Comparison of ENCODE assay signal across 7 mouse cellular contexts in the genomic region with DNA sequence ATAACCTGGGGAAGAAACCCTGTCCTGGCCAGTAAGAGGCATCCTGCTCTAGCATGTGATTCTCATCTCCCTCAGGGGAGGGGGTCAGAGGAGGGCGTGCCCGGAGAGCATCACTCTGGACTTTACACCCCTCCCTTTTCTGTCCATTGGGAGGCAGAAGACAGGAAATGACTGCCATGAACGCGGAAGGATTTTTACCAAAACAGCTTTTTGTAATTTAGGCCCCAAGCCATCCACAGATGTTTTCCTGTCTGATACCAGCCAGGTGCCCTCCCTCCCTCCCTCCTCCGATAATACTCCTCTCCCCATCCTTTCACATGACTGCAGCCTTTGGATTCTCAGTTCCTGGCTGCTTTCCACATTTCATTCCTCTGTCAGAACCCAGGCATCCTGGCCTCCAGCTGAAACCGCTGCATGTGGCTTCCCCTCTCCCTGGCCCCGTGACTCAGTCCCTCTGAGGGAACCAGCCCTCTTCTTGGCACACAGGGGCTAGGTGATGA. TPM values are rescaled to one million over a fixed set of nuclear protein-coding genes. Genes with fewer than 3 reads are reported as not detected.
DNase-seq lines count a peak whose midpoint lies in the region; ATAC-seq lines count a peak whose summit lies in the region.

A gene (plus strand): TSS at position 367 of the 500 bp plus-strand sequence.

- DNase-seq in urinary bladder, postnatal 14 days (ENCODE audit: low spot score) = peak; percentile 53
- no peak for DNase-seq in urinary bladder, postnatal 25 days (ENCODE audit: low spot score)
- peak; percentile 72 for DNase-seq in embryonic facial prominence, embryonic 14.5 days (ENCODE audit: low spot score)
- peak; percentile 25 to 57 for DNase-seq in heart, postnatal 14 days
- DNase-seq in midbrain, embryonic 10.5 days (ENCODE audit: low spot score) = no peak
- DNase-seq in ovary, postnatal 10 days (ENCODE audit: low spot score) = no peak

- H3K27ac ChIP-seq in embryonic facial prominence, embryonic 14.5 days (replicated peaks; ENCODE audit: low read depth, low read length) = peak within 1 kb of the TSS; percentile 46
- H3K27ac ChIP-seq in midbrain, embryonic 10.5 days (replicated peaks) = 0 out of 2 replicates have a peak within 1 kb of the TSS, but pooled peaks have one; percentile 38

- peak within 1 kb of the TSS; percentile 28; the same call in 1 of the 2 replicates for H3K4me2 ChIP-seq in embryonic facial prominence, embryonic 14.5 days (ENCODE audit: low read depth, low read length)

- intact Hi-C loops in heart, postnatal 14 days (cut with DNase I) = no loop called here

- no peaks in the 10 kb centered on the region for H3K9me3 ChIP-seq in embryonic facial prominence, embryonic 14.5 days (ENCODE audit: control insufficient read depth, low read length)
- H3K9me3 ChIP-seq in midbrain, embryonic 10.5 days (replicated peaks) = no peaks in the 10 kb centered on the region

- H3K4me1 ChIP-seq in embryonic facial prominence, embryonic 14.5 days (ENCODE audit: control insufficient read depth, insufficient read depth, low read length) = 0 out of 2 replicates have a peak, but pooled peaks cover 3% of the 10 kb centered on the region
- H3K4me1 ChIP-seq in midbrain, embryonic 10.5 days = peaks cover 7% of the 10 kb centered on the region; the same call in 1 of the 2 replicates

- H3K36me3 ChIP-seq in embryonic facial prominence, embryonic 14.5 days (ENCODE audit: control insufficient read depth, insufficient read depth, low read length) = peaks cover 24% of the 10 kb centered on the region; the same call in 1 of the 2 replicates
- H3K36me3 ChIP-seq in midbrain, embryonic 10.5 days = peaks cover 32% of the 10 kb centered on the region

- peak; percentile 73; the same call in 1 of the 2 replicates for ATAC-seq in embryonic facial prominence, embryonic 14.5 days (ENCODE audit: low read depth)
- no peak for ATAC-seq in monocyte, adult 5-6 weeks (replicated peaks; ENCODE audit: insufficient number of reproducible peaks, low FRiP score, low TSS enrichment, poor library complexity, severe bottlenecking)

- 12% methylated on average over 7 of the region's 7 CpGs for WGBS in embryonic facial prominence, embryonic 14.5 days
- WGBS in midbrain, embryonic 10.5 days = 36% methylated on average over 7 of the region's 7 CpGs

- H3K4me3 ChIP-seq in embryonic facial prominence, embryonic 14.5 days (ENCODE audit: low read depth, low read length) = no peak within 1 kb of the TSS
- H3K4me3 ChIP-seq in midbrain, embryonic 10.5 days = no peak within 1 kb of the TSS

- H3K27me3 ChIP-seq in embryonic facial prominence, embryonic 14.5 days (replicated peaks; ENCODE audit: control insufficient read depth, insufficient read depth, low read length) = no peaks in the 10 kb centered on the region
- no peaks in the 10 kb centered on the region for H3K27me3 ChIP-seq in midbrain, embryonic 10.5 days (ENCODE audit: low read depth, poor library complexity, severe bottlenecking)

- H3K9ac ChIP-seq in embryonic facial prominence, embryonic 14.5 days (ENCODE audit: low read depth, low read length) = peak within 1 kb of the TSS; percentile 37; the same call in 1 of the 2 replicates

RNA-seq across cellular contexts. Expression of the gene that starts here (rescaled TPM):
- 1.6 and 2.4 TPM in 2 replicates for polyA plus RNA-seq in embryonic facial prominence, embryonic 14.5 days (2014; fragmentation: Nextera tagmentation; extraction: Ambion mirVana)
- 1 to 10 TPM; 3.4 to 5.4 TPM for total RNA-seq in heart, postnatal 14 days (2021)
- 0.57 TPM in 2 replicates for polyA plus RNA-seq in midbrain, embryonic 10.5 days (2016; fragmentation: Nextera tagmentation; extraction: Ambion mirVana)
- total RNA-seq in monocyte, adult 5-6 weeks (2017) = 0.10 to 0.78 TPM (median 0.32 TPM) in 3 replicates

Comparison
In these comparisons a context has a peak if more than half of its experiments do, and no peak if none do; other contexts are left out.
1. DNase-seq: peak in urinary bladder, postnatal 14 days (single experiment), embryonic facial prominence, embryonic 14.5 days (single experiment) and heart, postnatal 14 days (2 of 2); none in urinary bladder, postnatal 25 days (single experiment), midbrain, embryonic 10.5 days (single experiment) and ovary, postnatal 10 days (single experiment).